Comparison of ENCODE assay signal across 7 mouse cellular contexts in genomic region chr2:166780980-166781578, GRCm38 (mm10). TPM values are rescaled to one million over a fixed set of nuclear protein-coding genes. Genes with fewer than 3 reads are reported as not detected.
DNase-seq lines count a peak whose midpoint lies in the region; ATAC-seq lines count a peak whose summit lies in the region.

No protein-coding gene starts in this region.

- H3K4me3 ChIP-seq in forebrain, embryonic 10.5 days = no peak overlapping the region

- peaks cover 25% of the 10 kb centered on the region for H3K4me1 ChIP-seq in forebrain, embryonic 10.5 days

- peak; percentile 89 for ATAC-seq in megakaryocyte progenitor cell, adult 5-6 weeks (replicated peaks; ENCODE audit: poor library complexity)

- intact Hi-C loops in heart, postnatal 14 days (cut with DNase I) = loop anchor here (1.0 to 10.0 kb wide), 2 partner anchors 189 to 676 kb away; no protein-coding TSS in a partner anchor

- H3K27me3 ChIP-seq in forebrain, embryonic 10.5 days (ENCODE audit: poor library complexity, severe bottlenecking) = peaks cover 20% of the 10 kb centered on the region; the same call in 1 of the 2 replicates

- H3K27ac ChIP-seq in forebrain, embryonic 10.5 days = 0 out of 2 replicates have a peak overlapping the region, but pooled peaks have one; percentile 20

- DNase-seq in MN1 (ENCODE audit: low spot score) = peak; percentile 74
- peak; percentile 73 for DNase-seq in brain, adult 2 months (ENCODE audit: low read depth, low spot score)
- DNase-seq in forebrain, embryonic 10.5 days (ENCODE audit: extremely low spot score, low spot score) = peak; percentile 79
- DNase-seq in heart, postnatal 14 days = peak; percentile 76 to 86
- DNase-seq in layer of hippocampus, postnatal 25 days (ENCODE audit: extremely low spot score in 1 of 2, low spot score in 1 of 2) = peak; percentile 73 to 90
- peak; percentile 71 for DNase-seq in spleen, adult 12 weeks (ENCODE audit: low spot score)

- WGBS in forebrain, embryonic 10.5 days = 18% methylated on average over 9 of the region's 9 CpGs

- no peaks in the 10 kb centered on the region for H3K9me3 ChIP-seq in forebrain, embryonic 10.5 days

- H3K36me3 ChIP-seq in forebrain, embryonic 10.5 days (replicated peaks) = no peaks in the 10 kb centered on the region

RNA-seq across cellular contexts. Expression of gene Trp53rkb, which starts 11.3 kb away (rescaled TPM):
- polyA plus RNA-seq in forebrain, embryonic 10.5 days (2016; fragmentation: Nextera tagmentation; extraction: Ambion mirVana) = 10.4 and 11.1 TPM in 2 replicates
- 1 to 10 TPM; 2.8 to 3.1 TPM for total RNA-seq in heart, postnatal 14 days (2021)
- 1 to 10 TPM; 4.4 to 7.3 TPM for total RNA-seq in layer of hippocampus, postnatal 25 days (2021)
- 3.2 and 5.6 TPM in 2 replicates for total RNA-seq in megakaryocyte progenitor cell, adult 5-6 weeks (2015)
- 1.1 and 2.5 TPM in 2 replicates for total RNA-seq in megakaryocyte progenitor cell, adult 5-6 weeks (2017)

RNA-seq across cellular contexts. Expression of gene Arfgef2, which starts 24.3 kb away (rescaled TPM):
- 4.9 and 5.4 TPM in 2 replicates for polyA plus RNA-seq in forebrain, embryonic 10.5 days (2016; fragmentation: Nextera tagmentation; extraction: Ambion mirVana)
- 10 to 100 TPM; 37.6 to 43.6 TPM for total RNA-seq in heart, postnatal 14 days (2021)
- total RNA-seq in layer of hippocampus, postnatal 25 days (2021) = 10 to 100 TPM; 45.7 to 48.5 TPM
- total RNA-seq in megakaryocyte progenitor cell, adult 5-6 weeks (2015) = 14.8 and 16.3 TPM in 2 replicates
- 15.2 and 17.3 TPM in 2 replicates for total RNA-seq in megakaryocyte progenitor cell, adult 5-6 weeks (2017)
